Mouse (Mus musculus) cortical plate, adult 2 months (tissue): ENCODE measurements around the gene Itpr2.

ENCODE experiments used
- CTCF ChIP-seq: fragments of 200-500 bp; IDR thresholded peaks from 2 replicates; pipeline ENCODE4 v1.5.1; 2011; ENCODE audit warnings: mild to moderate bottlenecking, control low read depth, low read length; ENCODE audit not compliant: insufficient read depth; ENCODE audit errors: extremely low read depth
- POLR2A ChIP-seq: fragments of 200-500 bp; IDR thresholded peaks from 2 replicates; pipeline ENCODE4 v1.6.1; 2011; ENCODE audit warnings: mild to moderate bottlenecking, low read length, control low read depth; ENCODE audit not compliant: insufficient read depth; ENCODE audit errors: extremely low read depth

DNA sequence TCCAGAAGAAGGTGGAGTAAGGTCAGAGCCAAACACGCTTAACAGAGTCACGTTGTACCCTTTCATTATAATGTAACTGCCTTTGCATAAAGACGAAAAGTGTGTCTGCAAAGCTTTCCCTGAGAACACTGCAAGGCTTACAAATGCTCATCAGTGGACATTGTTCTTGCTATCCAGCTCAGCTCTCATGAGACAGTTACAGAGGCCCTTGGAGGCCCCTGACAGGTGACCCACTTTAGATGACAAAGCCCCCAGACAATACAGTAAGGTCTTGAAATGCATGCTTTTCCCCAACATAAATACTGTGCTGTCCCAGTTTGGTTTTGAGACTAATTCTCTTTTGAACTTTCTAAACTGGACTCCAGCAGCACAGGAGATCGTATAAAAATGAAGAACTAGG is 27.9 kb downstream of the Itpr2 start:
- TF ChIP-seq CTCF, result no peak
- no peak for TF ChIP-seq POLR2A
